In genomic region chr7:83014725-83015690, GRCm38 (mm10) we compare ENCODE assay signal across 15 mouse cellular contexts.
DNase-seq lines count a peak whose midpoint lies in the region; ATAC-seq lines count a peak whose summit lies in the region.
"Had no signal": no experiment of that assay in that cellular context is flagged by ENCODE, and none has a peak within 500 bp of the region (broad histone marks: within the 10 kb centered on the region; RNA-seq: fewer than 3 reads in every experiment).

No protein-coding gene starts in this region.

- H3K4me2 ChIP-seq in hindbrain, embryonic 12.5 days (replicated peaks) = no peak overlapping the region
- 0 out of 2 replicates have a peak overlapping the region, but pooled peaks have one; percentile 0 for H3K4me2 ChIP-seq in midbrain, embryonic 14.5 days (ENCODE audit: low read length)
- H3K4me2 ChIP-seq in kidney, embryonic 14.5 days (replicated peaks; ENCODE audit: low read depth, low read length) = no peak overlapping the region
- H3K4me2 ChIP-seq: heart, embryonic 15.5 days; liver, embryonic 11.5 days had no signal

- peak overlapping the region; percentile 2; the same call in 1 of the 2 replicates for H3K27ac ChIP-seq in hindbrain, embryonic 12.5 days
- H3K27ac ChIP-seq in midbrain, embryonic 14.5 days (replicated peaks; ENCODE audit: low read depth, low read length) = peak overlapping the region; percentile 70
- H3K27ac ChIP-seq in kidney, embryonic 14.5 days (ENCODE audit: low read depth, low read length) = no peak overlapping the region
- H3K27ac ChIP-seq: gastrocnemius, adult 2 months; heart, embryonic 15.5 days had no signal

- intact Hi-C loops in left cerebral cortex, postnatal 36 days (cut with DNase I) = loop anchor here (5.0 kb wide), 1 partner anchor 148 kb away; the partner anchor contains the start of gene Mex3b
- intact Hi-C loops in heart, postnatal 10 days (cut with DNase I) = no loop called here

- H3K4me1 ChIP-seq in hindbrain, embryonic 12.5 days = peaks cover 11% of the 10 kb centered on the region
- 0 out of 2 replicates have a peak, but pooled peaks cover 6% of the 10 kb centered on the region for H3K4me1 ChIP-seq in midbrain, embryonic 14.5 days (ENCODE audit: control insufficient read depth, insufficient read depth, low read length)
- no peaks in the 10 kb centered on the region for H3K4me1 ChIP-seq in kidney, embryonic 14.5 days (ENCODE audit: control insufficient read depth, insufficient read depth, low read length)
- H3K4me1 ChIP-seq: heart, embryonic 15.5 days had no signal

- no peaks in the 10 kb centered on the region for H3K36me3 ChIP-seq in hindbrain, embryonic 12.5 days
- no peaks in the 10 kb centered on the region for H3K36me3 ChIP-seq in midbrain, embryonic 14.5 days (ENCODE audit: control insufficient read depth, insufficient read depth, low read length)
- H3K36me3 ChIP-seq in kidney, embryonic 14.5 days (ENCODE audit: control insufficient read depth, insufficient read depth, low read length) = no peaks in the 10 kb centered on the region
- H3K36me3 ChIP-seq: heart, embryonic 15.5 days had no signal

- no peak overlapping the region for H3K4me3 ChIP-seq in hindbrain, embryonic 12.5 days
- H3K4me3 ChIP-seq in midbrain, embryonic 14.5 days (replicated peaks; ENCODE audit: low read depth, low read length) = no peak overlapping the region
- H3K4me3 ChIP-seq in kidney, embryonic 14.5 days (ENCODE audit: low read length) = no peak overlapping the region
- H3K4me3 ChIP-seq: gastrocnemius, adult 2 months; heart, embryonic 15.5 days had no signal

- 30% methylated on average over 7 of the region's 7 CpGs for WGBS in hindbrain, embryonic 12.5 days
- 10% methylated on average over 7 of the region's 7 CpGs for WGBS in midbrain, embryonic 14.5 days
- WGBS in kidney, embryonic 14.5 days = 74% methylated on average over 7 of the region's 7 CpGs

- DNase-seq in left cerebral cortex, postnatal 36 days (ENCODE audit: low spot score in 2 of 2) = peak; percentile 21 to 44
- DNase-seq in left cerebral cortex, adult 8-10 months (ENCODE audit: low spot score in 2 of 2) = no peak
- DNase-seq in midbrain, embryonic 14.5 days = peak; percentile 46
- no peak for DNase-seq in cerebellum, postnatal 36 days
- no peak for DNase-seq in heart, adult 18-20 months
- DNase-seq in heart, postnatal 10 days = no peak
- DNase-seq: gastrocnemius, adult 2 months; kidney, adult 11 months; layer of hippocampus, adult 9-11 months; lung, postnatal 4 days; spleen, adult 18-20 months had no signal

- H3K27me3 ChIP-seq in hindbrain, embryonic 12.5 days = no peaks in the 10 kb centered on the region
- H3K27me3 ChIP-seq in midbrain, embryonic 14.5 days (ENCODE audit: control insufficient read depth, insufficient read depth, low read length) = no peaks in the 10 kb centered on the region
- no peaks in the 10 kb centered on the region for H3K27me3 ChIP-seq in kidney, embryonic 14.5 days (ENCODE audit: control insufficient read depth, insufficient read depth, low read length)
- H3K27me3 ChIP-seq: heart, embryonic 15.5 days had no signal

- no peak overlapping the region for H3K9ac ChIP-seq in hindbrain, embryonic 12.5 days
- H3K9ac ChIP-seq in midbrain, embryonic 14.5 days (replicated peaks; ENCODE audit: low read length) = no peak overlapping the region; the same call in 1 of the 2 replicates
- H3K9ac ChIP-seq in kidney, embryonic 14.5 days (ENCODE audit: low read depth, low read length) = no peak overlapping the region
- H3K9ac ChIP-seq: heart, embryonic 15.5 days had no signal

- no peaks in the 10 kb centered on the region for H3K9me3 ChIP-seq in hindbrain, embryonic 12.5 days (replicated peaks)
- no peaks in the 10 kb centered on the region for H3K9me3 ChIP-seq in midbrain, embryonic 14.5 days (ENCODE audit: control insufficient read depth, low read length)
- no peaks in the 10 kb centered on the region for H3K9me3 ChIP-seq in kidney, embryonic 14.5 days (ENCODE audit: control insufficient read depth, low read length)
- H3K9me3 ChIP-seq: heart, embryonic 15.5 days had no signal

- ATAC-seq in hindbrain, embryonic 12.5 days (ENCODE audit: low FRiP score) = peak; percentile 60
- no peak; the same call in 1 of the 2 replicates for ATAC-seq in midbrain, embryonic 14.5 days (ENCODE audit: low FRiP score, low TSS enrichment)
- ATAC-seq in kidney, embryonic 14.5 days (ENCODE audit: low FRiP score, low TSS enrichment) = no peak

Comparison
In these comparisons a context has a peak if more than half of its experiments do, and no peak if none do; other contexts are left out.
1. DNase-seq: peak in left cerebral cortex, postnatal 36 days (2 of 2) and midbrain, embryonic 14.5 days (single experiment); none in left cerebral cortex, adult 8-10 months (0 of 2), cerebellum, postnatal 36 days (0 of 2), heart, adult 18-20 months (0 of 2) and heart, postnatal 10 days (0 of 2).